Mouse (Mus musculus) myocyte (in vitro differentiated cells): ENCODE data around the gene Bahd1.
A peak's percentile ranks its signal among the peaks of the same experiment; 100 is the strongest.

Source experiments
- POLR2A ChIP-seq: IDR thresholded peaks from one replicate; pipeline ENCODE4 v1.6.1; 2011; ENCODE audit warnings: low read depth, mild to moderate bottlenecking, control low read depth, moderate library complexity; ENCODE audit not compliant: insufficient read length
- POLR2AphosphoS2 ChIP-seq: IDR thresholded peaks from one replicate; pipeline ENCODE4 v1.6.1; 2011; ENCODE audit warnings: low read depth, control low read depth; ENCODE audit not compliant: insufficient read length
- TCF12 ChIP-seq: IDR thresholded peaks from one replicate; pipeline ENCODE4 v1.6.1; 2011; ENCODE audit warnings: mild to moderate bottlenecking, control low read depth; ENCODE audit not compliant: poor library complexity, insufficient read depth, severe bottlenecking

DNA sequence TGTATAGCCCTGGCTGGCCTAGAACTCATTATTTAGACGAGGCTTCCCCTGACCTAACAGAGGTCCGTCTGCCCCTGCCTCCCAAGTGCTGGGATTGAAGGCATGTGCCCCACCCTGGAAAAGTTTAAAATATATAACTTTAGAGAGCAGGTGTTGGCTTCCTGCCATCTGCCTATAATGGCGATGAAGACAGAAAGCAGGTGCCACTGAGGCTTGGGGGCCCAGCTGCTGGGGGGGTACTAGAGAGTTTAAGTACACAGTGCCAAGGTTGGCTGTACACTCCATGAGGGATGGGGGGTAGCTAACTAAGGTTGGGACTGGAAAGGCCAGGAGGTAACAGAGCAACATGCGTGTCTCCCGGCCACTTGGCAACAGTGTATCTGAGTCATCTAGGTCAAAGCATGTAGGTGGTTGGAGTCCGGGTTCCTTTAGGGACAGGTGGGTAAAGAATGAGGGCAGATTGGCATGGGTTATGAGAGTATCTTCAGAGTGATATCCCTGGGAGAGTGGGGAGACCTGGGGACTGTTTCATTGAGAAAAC is 26.2 kb upstream of the Bahd1 start:
- TF ChIP-seq TCF12, result peak; percentile 28
- no peak for TF ChIP-seq POLR2A
- no peak for TF ChIP-seq POLR2AphosphoS2
